Mouse (Mus musculus) midbrain, embryonic 13.5 days (tissue): ENCODE measurements around the gene Gm10295. TPM values are rescaled to one million over a fixed set of nuclear protein-coding genes. Genes with fewer than 3 reads are reported as not detected.

Source experiments
- ATAC-seq: fragments of 200-750 bp; cut with Nextera tagmentation; 2 replicates; pipeline ENCODE4 v1.8.0; 2017; ENCODE audit warnings: mild to moderate bottlenecking, moderate TSS enrichment, moderate library complexity
- H3K27ac ChIP-seq: fragments of 300-500 bp; sonication (generic); 2 replicates; pipeline ENCODE4 v1.5.1; 2015; ENCODE audit warnings: inconsistent platforms, mild to moderate bottlenecking, moderate library complexity
- H3K27me3 ChIP-seq: fragments of 300-500 bp; sonication (generic); 2 replicates; pipeline ENCODE4 v1.6.1; 2015; ENCODE audit warnings: mild to moderate bottlenecking, inconsistent platforms
- H3K36me3 ChIP-seq: fragments of 300-500 bp; sonication (generic); 2 replicates; pipeline ENCODE4 v1.6.1; 2015; ENCODE audit warnings: mild to moderate bottlenecking, inconsistent platforms
- H3K4me1 ChIP-seq: fragments of 300-500 bp; sonication (generic); replicated peaks from 2 replicates; pipeline ENCODE4 v1.6.1; 2015; ENCODE audit warnings: inconsistent platforms
- H3K4me2 ChIP-seq: fragments of 300-500 bp; sonication (generic); replicated peaks from 2 replicates; pipeline ENCODE4 v1.6.1; 2015; ENCODE audit warnings: moderate library complexity, mild to moderate bottlenecking, inconsistent platforms
- H3K4me3 ChIP-seq: fragments of 300-500 bp; sonication (generic); replicated peaks from 2 replicates; pipeline ENCODE4 v1.5.1; 2015; ENCODE audit warnings: mild to moderate bottlenecking, inconsistent platforms
- H3K9ac ChIP-seq: fragments of 300-500 bp; sonication (generic); replicated peaks from 2 replicates; pipeline ENCODE4 v1.6.1; 2015; ENCODE audit warnings: mild to moderate bottlenecking, inconsistent platforms
- H3K9me3 ChIP-seq: fragments of 300-500 bp; sonication (generic); 2 replicates; pipeline ENCODE4 v1.6.1; 2016; ENCODE audit warnings: mild to moderate bottlenecking, inconsistent platforms
- WGBS: fragments of 180-500 bp; shearing (Covaris S2); methylation state at CpG from one replicate; pipeline ENCODE4 v1.1.7; 2015; 5-methylcytosine and 5-hydroxymethylcytosine counted together
- polyA plus RNA-seq: library from polyadenylated mRNA; unstranded; fragments of >200 nt; fragmentation: Nextera tagmentation; extraction: Ambion mirVana; gene quantifications from 2 replicates; pipeline ENCODE4 v1.2.1, GENCODE M21; 2015

Gm10295 gene
- polyA plus RNA-seq: not detected in 2 replicates

DNA sequence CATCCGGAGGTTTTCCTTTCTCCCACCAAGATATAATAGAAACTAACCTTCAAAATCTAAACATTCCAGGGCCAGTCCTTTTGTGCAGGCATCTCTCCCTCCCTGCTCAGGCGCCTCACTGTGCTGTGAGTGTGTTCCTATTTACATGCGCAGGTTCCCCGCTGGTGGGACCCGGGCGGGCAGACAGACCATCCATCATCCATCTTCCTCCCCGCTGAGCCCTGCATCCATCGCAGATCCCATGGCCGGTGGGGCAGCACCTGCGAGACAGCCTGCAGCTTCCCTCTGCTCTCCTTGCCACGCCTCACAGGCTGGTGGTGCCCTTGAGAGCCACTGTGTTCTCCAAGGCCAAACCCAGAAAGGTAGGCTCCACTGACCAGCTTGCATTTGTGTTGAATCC, at the start of gene Gm10295:
Gene Gm10295, minus strand, starts transcription at position 122 of the 400 bp plus-strand sequence.
- Histone ChIP-seq H3K9ac (peak within 1 kb of the TSS; percentile 39; the same call in 1 of the 2 replicates), H3K36me3 (no peaks in the 10 kb centered on the region), H3K4me2 (peak within 1 kb of the TSS; percentile 38), H3K4me3 (0 out of 2 replicates have a peak within 1 kb of the TSS, but pooled peaks have one; percentile 2), H3K27ac (no peak within 1 kb of the TSS), H3K27me3 (no peaks in the 10 kb centered on the region), H3K4me1 (peaks cover 6% of the 10 kb centered on the region; the same call in 1 of the 2 replicates), H3K9me3 (no peaks in the 10 kb centered on the region)
- 16% methylated on average over 11 of the region's 11 CpGs for WGBS
- no peak for ATAC-seq

DNA sequence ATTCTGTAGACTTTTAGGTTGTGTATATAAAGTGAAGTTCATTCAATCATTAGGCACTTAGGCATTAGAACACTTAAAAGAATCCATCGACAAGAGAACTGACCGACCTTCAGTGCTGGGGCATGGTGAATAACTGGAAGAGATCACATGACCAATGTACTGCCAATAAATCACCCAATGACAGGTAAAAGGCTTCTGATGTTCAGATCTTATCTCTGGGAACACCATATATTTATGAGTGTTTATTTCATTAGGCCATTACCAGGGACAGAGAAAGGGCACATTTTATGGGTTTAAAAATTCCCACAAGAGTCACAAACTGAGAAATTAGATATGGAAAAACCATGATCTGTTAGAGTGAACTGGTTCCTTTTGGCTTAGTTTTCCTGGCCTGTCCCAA, 49.7 kb upstream of the Gm10295 start:
- H3K36me3 ChIP-seq: no peaks in the 10 kb centered on the region
- no peak overlapping the region for H3K27ac ChIP-seq
- WGBS: 96% methylated on average over 2 of the region's 2 CpGs
- no peak overlapping the region for H3K4me2 ChIP-seq
- no peak for ATAC-seq
- H3K9ac ChIP-seq: no peak overlapping the region
- H3K4me1 ChIP-seq: no peaks in the 10 kb centered on the region
- H3K4me3 ChIP-seq: no peak overlapping the region
- H3K9me3 ChIP-seq: no peaks in the 10 kb centered on the region
- peaks cover 2% of the 10 kb centered on the region for H3K27me3 ChIP-seq

GRCm38 (mm10) chr7:71399891-71400632, 48.8 kb upstream of the Gm10295 start:
- 73% methylated on average over 5 of the region's 5 CpGs for WGBS
- H3K4me3 ChIP-seq: no peak overlapping the region
- no peak for ATAC-seq
- no peaks in the 10 kb centered on the region for H3K4me1 ChIP-seq
- H3K27ac ChIP-seq: no peak overlapping the region
- no peaks in the 10 kb centered on the region for H3K9me3 ChIP-seq
- H3K4me2 ChIP-seq: no peak overlapping the region
- no peak overlapping the region for H3K9ac ChIP-seq
- H3K27me3 ChIP-seq: no peaks in the 10 kb centered on the region; the same call in none of the 2 replicates
- no peaks in the 10 kb centered on the region for H3K36me3 ChIP-seq

- Histone ChIP-seq H3K27me3 (no peaks in the 10 kb centered on the region; the same call in none of the 2 replicates), H3K27ac (no peak overlapping the region), H3K36me3 (no peaks in the 10 kb centered on the region), H3K9ac (no peak overlapping the region), H3K4me1 (no peaks in the 10 kb centered on the region), H3K4me2 (no peak overlapping the region), H3K9me3 (no peaks in the 10 kb centered on the region), H3K4me3 (no peak overlapping the region)
- no peak for ATAC-seq
- 88% methylated on average over 10 of the region's 10 CpGs for WGBS
These were observed 47.9 kb upstream of the Gm10295 start for GRCm38 (mm10) chr7:71398959-71399756.

- no peak overlapping the region for H3K27ac ChIP-seq
- no peak overlapping the region for H3K9ac ChIP-seq
- WGBS: 87% methylated on average over 1 of the region's 1 CpGs
- no peaks in the 10 kb centered on the region for H3K4me1 ChIP-seq
- H3K27me3 ChIP-seq: no peaks in the 10 kb centered on the region; the same call in none of the 2 replicates
- no peak for ATAC-seq
- H3K4me3 ChIP-seq: no peak overlapping the region
- no peak overlapping the region for H3K4me2 ChIP-seq
- H3K9me3 ChIP-seq: no peaks in the 10 kb centered on the region
- H3K36me3 ChIP-seq: no peaks in the 10 kb centered on the region
These were observed 47.1 kb upstream of the Gm10295 start for GRCm38 (mm10) chr7:71398389-71398788.

GRCm38 (mm10) chr7:71392795-71393341, 41.6 kb upstream of the Gm10295 start:
- Histone ChIP-seq H3K9ac (no peak overlapping the region), H3K4me1 (no peaks in the 10 kb centered on the region), H3K9me3 (no peaks in the 10 kb centered on the region), H3K36me3 (no peaks in the 10 kb centered on the region), H3K4me2 (no peak overlapping the region), H3K4me3 (no peak overlapping the region), H3K27ac (no peak overlapping the region), H3K27me3 (peaks cover 9% of the 10 kb centered on the region; the same call in 1 of the 2 replicates)
- ATAC-seq: no peak
- WGBS: 45% methylated on average over 4 of the region's 4 CpGs

GRCm38 (mm10) chr7:71391333-71391732, 40.0 kb upstream of the Gm10295 start:
- H3K27me3 ChIP-seq: peaks cover 18% of the 10 kb centered on the region
- H3K9ac ChIP-seq: no peak overlapping the region
- no peaks in the 10 kb centered on the region for H3K36me3 ChIP-seq
- H3K27ac ChIP-seq: no peak overlapping the region
- no peak overlapping the region for H3K4me3 ChIP-seq
- no peak overlapping the region for H3K4me2 ChIP-seq
- ATAC-seq: no peak
- H3K9me3 ChIP-seq: no peaks in the 10 kb centered on the region; the same call in 1 of the 2 replicates
- 74% methylated on average over 5 of the region's 5 CpGs for WGBS
- H3K4me1 ChIP-seq: no peaks in the 10 kb centered on the region

DNA sequence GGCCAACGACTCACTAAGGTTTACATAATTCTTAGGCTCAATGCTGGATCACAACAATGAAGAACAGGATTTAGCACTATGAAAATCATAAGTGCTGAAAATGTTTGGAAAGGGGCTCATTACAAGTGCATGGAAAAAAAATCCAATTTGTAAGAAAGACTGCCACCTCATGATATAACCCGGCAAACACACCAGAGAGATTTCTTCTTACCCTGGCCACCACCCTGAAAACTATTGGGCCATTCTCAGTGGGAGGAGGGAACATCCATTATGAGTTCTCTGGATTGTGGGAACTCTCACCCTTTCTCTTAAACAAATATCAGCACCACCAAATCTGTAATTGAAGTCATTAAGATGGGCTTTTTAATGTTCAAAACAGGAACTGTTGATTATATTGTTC, 39.0 kb upstream of the Gm10295 start:
- H3K27ac ChIP-seq: no peak overlapping the region
- H3K4me2 ChIP-seq: no peak overlapping the region
- no peak overlapping the region for H3K9ac ChIP-seq
- no peaks in the 10 kb centered on the region for H3K36me3 ChIP-seq
- 85% methylated on average over 2 of the region's 2 CpGs for WGBS
- H3K27me3 ChIP-seq: peaks cover 27% of the 10 kb centered on the region
- ATAC-seq: no peak
- H3K4me3 ChIP-seq: no peak overlapping the region
- H3K4me1 ChIP-seq: peaks cover 8% of the 10 kb centered on the region
- H3K9me3 ChIP-seq: no peaks in the 10 kb centered on the region; the same call in 1 of the 2 replicates

- H3K4me3 ChIP-seq: no peak overlapping the region
- no peak overlapping the region for H3K9ac ChIP-seq
- H3K4me2 ChIP-seq: 0 out of 2 replicates have a peak overlapping the region, but pooled peaks have one; percentile 13
- H3K27ac ChIP-seq: no peak overlapping the region
- peaks cover 45% of the 10 kb centered on the region for H3K27me3 ChIP-seq
- no peaks in the 10 kb centered on the region; the same call in 1 of the 2 replicates for H3K9me3 ChIP-seq
- no peaks in the 10 kb centered on the region for H3K36me3 ChIP-seq
- WGBS: 11% methylated on average over 6 of the region's 6 CpGs
- peaks cover 43% of the 10 kb centered on the region for H3K4me1 ChIP-seq
- no peak for ATAC-seq
These were observed 34.8 kb upstream of the Gm10295 start for GRCm38 (mm10) chr7:71386050-71386449.

- Histone ChIP-seq H3K9me3 (no peaks in the 10 kb centered on the region; the same call in 1 of the 2 replicates), H3K4me3 (no peak overlapping the region), H3K27me3 (peaks cover 41% of the 10 kb centered on the region), H3K36me3 (no peaks in the 10 kb centered on the region), H3K9ac (no peak overlapping the region), H3K27ac (peak overlapping the region; percentile 82), H3K4me2 (no peak overlapping the region), H3K4me1 (peaks cover 53% of the 10 kb centered on the region)
- no peak for ATAC-seq
- WGBS: 27% methylated on average over 7 of the region's 7 CpGs
These were observed 33.6 kb upstream of the Gm10295 start for GRCm38 (mm10) chr7:71384921-71385320.

- Histone ChIP-seq H3K36me3 (no peaks in the 10 kb centered on the region), H3K4me3 (peak overlapping the region; percentile 14), H3K4me2 (peak overlapping the region; percentile 42), H3K27ac (peak overlapping the region; percentile 82), H3K27me3 (peaks cover 41% of the 10 kb centered on the region), H3K9me3 (no peaks in the 10 kb centered on the region; the same call in 1 of the 2 replicates), H3K4me1 (peaks cover 61% of the 10 kb centered on the region), H3K9ac (peak overlapping the region; percentile 25; the same call in 1 of the 2 replicates)
- ATAC-seq: peak; percentile 84
- 5% methylated on average over 20 of the region's 20 CpGs for WGBS
These were observed 32.3 kb upstream of the Gm10295 start for GRCm38 (mm10) chr7:71383341-71384130.
